Mouse (Mus musculus): Measurements from ENCODE around the gene Prss16. TPM values are rescaled to one million over a fixed set of nuclear protein-coding genes. Genes with fewer than 3 reads are reported as not detected.
A peak's percentile ranks its signal among the peaks of the same experiment; 100 is the strongest.

The Prss16 gene
- polyA plus RNA-seq, 1 experiment from 2014 or later = 135 TPM

DNA sequence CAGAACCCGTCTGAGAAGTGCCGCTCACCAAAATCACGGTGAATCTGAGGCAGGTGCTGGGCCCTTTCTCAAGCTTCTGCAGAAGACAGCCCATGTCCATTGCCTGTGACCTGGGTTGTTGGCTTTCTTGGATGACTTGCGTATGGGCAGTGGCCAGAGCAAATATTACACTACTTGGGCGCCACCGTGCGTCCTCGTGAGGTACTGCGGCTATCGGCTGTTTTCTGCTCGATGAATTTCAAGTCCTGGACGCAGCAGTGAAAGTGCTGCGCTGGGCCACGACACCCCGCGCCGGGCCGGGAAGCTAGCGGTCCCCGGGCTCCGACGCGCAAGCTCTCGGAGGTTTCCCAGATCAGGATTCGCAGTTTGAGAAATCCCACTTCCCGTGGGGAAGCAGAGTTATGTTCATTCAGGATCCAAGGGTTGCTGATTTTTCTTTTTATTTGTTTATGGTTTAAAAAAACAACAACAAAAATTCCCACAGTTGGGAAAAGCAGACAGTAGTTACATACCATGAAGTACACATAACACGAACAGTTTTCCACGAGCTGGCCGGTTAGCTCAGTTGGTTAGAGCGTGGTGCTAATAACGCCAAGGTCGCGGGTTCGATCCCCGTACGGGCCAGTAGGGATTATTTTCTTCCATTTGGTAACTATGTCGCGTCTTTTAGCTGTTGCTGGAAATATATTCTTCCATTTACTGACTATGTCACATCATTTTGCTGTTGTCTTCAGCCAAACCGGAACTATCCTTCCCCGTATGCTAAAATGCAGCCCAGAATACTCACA is 19.3 kb upstream of the Prss16 start:
- H3K4me1 ChIP-seq (ENCODE audit: control insufficient read depth, insufficient read depth, low read length) = no peaks in the 10 kb centered on the region; the same call in 1 of the 2 replicates

DNA sequence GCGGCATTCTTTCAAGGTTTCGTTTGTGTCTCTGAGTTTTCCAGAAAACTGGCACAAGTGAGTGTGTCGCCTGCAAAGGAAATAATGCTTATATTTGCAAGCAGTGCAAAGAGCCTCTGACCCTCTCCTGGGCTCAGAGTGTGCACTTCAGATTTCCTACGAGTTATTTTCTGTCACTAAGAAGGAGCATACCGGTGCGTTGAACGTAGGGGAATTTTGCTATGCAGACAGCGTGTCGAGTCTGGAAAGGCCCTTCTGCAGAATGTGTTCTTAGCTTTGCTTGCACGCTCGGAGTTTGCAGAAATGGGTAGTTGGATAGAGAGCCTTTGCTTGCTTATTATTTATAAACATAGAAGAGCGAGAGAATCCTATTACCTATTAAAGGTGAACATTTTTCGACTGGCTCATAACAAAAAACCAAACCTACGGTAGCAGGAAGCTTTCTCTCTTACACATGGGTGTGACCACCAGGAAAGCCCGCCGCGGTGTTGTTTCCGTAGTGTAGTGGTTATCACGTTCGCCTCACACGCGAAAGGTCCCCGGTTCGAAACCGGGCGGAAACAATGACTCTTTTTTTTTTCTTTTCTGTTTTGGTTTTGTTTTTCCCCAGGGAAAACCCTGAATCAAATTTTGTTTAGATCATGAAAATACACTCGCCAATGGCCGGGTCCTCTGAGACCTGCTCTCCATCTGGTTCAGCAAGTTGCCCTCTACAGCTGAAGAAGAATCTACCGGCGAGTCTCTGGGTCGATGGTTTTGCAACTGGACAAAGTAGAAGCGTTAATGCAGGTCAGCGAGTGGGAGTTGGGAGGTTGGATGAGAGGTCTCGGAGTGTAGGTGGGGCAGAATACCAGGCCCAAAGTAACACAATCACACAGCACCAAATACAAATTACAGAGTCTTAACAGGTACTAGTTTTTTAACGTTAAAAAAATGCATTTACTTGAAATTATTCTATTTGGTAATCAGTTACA is 16.8 kb upstream of the Prss16 start:
- Histone ChIP-seq H3K4me3 (ENCODE audit: low read length) (peak overlapping the region; percentile 70), H3K4me1 (ENCODE audit: control insufficient read depth, insufficient read depth, low read length) (no peaks in the 10 kb centered on the region; the same call in 1 of the 2 replicates), H3K36me3 (ENCODE audit: control insufficient read depth, insufficient read depth) (no peaks in the 10 kb centered on the region), H3K9ac (ENCODE audit: low read length) (peak overlapping the region; percentile 74), H3K27ac (ENCODE audit: low read length) (0 out of 2 replicates have a peak overlapping the region, but pooled peaks have one; percentile 9), H3K4me2 (ENCODE audit: low read depth, low read length) (peak overlapping the region; percentile 75), H3K9me3 (replicated peaks; ENCODE audit: control insufficient read depth, low read length) (no peaks in the 10 kb centered on the region), H3K27me3 (ENCODE audit: control insufficient read depth, insufficient read depth, low read length) (no peaks in the 10 kb centered on the region)
- no peak for ATAC-seq (replicated peaks; ENCODE audit: extremely low read depth, insufficient read depth, low FRiP score)
- 1% methylated on average over 35 of the region's 35 CpGs for WGBS

More for the DNA sequence above, 19.3 kb upstream of the Prss16 start:
- H3K9me3 ChIP-seq (replicated peaks; ENCODE audit: control insufficient read depth, low read length) = no peaks in the 10 kb centered on the region
- peak overlapping the region; percentile 80 for H3K4me2 ChIP-seq (ENCODE audit: low read depth, low read length)
- peak overlapping the region; percentile 81 for H3K9ac ChIP-seq (ENCODE audit: low read length)
- H3K4me3 ChIP-seq (ENCODE audit: low read length) = peak overlapping the region; percentile 74
- no peaks in the 10 kb centered on the region for H3K36me3 ChIP-seq (ENCODE audit: control insufficient read depth, insufficient read depth)
- H3K27me3 ChIP-seq (ENCODE audit: control insufficient read depth, insufficient read depth, low read length) = no peaks in the 10 kb centered on the region
- peak overlapping the region; percentile 91 for H3K27ac ChIP-seq (ENCODE audit: low read length)
- peak; percentile 78 for ATAC-seq (replicated peaks; ENCODE audit: extremely low read depth, insufficient read depth, low FRiP score)
- WGBS = 1% methylated on average over 40 of the region's 40 CpGs

DNA sequence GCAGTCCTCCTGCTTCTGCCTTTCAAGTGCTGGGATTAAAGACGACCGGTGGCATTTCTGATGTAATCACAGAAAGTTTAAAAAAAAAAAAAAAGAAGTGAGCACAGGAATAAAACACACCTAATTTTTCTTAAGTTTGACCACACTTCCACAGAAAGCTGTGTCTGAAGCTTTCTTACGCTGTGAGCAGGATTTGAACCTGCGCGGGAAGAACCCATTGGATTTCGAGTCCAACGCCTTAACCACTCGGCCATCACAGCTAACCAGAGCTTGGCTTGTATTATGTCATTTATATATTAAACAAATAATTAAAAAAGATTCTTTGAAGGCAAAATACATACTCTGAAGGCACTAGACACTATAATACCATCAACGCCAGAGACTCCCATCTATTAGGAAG is 12.7 kb upstream of the Prss16 start:
- ATAC-seq (replicated peaks; ENCODE audit: extremely low read depth, insufficient read depth, low FRiP score) = peak; percentile 71; the same call in 1 of the 2 replicates
- no peaks in the 10 kb centered on the region for H3K9me3 ChIP-seq (replicated peaks; ENCODE audit: control insufficient read depth, low read length)
- peak overlapping the region; percentile 71 for H3K9ac ChIP-seq (ENCODE audit: low read length)
- no peaks in the 10 kb centered on the region; the same call in 1 of the 2 replicates for H3K4me1 ChIP-seq (ENCODE audit: control insufficient read depth, insufficient read depth, low read length)
- H3K4me3 ChIP-seq (ENCODE audit: low read length) = peak overlapping the region; percentile 64
- WGBS = 1% methylated on average over 9 of the region's 9 CpGs
- peak overlapping the region; percentile 78 for H3K4me2 ChIP-seq (ENCODE audit: low read depth, low read length)
- H3K27me3 ChIP-seq (ENCODE audit: control insufficient read depth, insufficient read depth, low read length) = no peaks in the 10 kb centered on the region
- H3K27ac ChIP-seq (ENCODE audit: low read length) = peak overlapping the region; percentile 66; the same call in 1 of the 2 replicates
- no peaks in the 10 kb centered on the region for H3K36me3 ChIP-seq (ENCODE audit: control insufficient read depth, insufficient read depth)

DNA sequence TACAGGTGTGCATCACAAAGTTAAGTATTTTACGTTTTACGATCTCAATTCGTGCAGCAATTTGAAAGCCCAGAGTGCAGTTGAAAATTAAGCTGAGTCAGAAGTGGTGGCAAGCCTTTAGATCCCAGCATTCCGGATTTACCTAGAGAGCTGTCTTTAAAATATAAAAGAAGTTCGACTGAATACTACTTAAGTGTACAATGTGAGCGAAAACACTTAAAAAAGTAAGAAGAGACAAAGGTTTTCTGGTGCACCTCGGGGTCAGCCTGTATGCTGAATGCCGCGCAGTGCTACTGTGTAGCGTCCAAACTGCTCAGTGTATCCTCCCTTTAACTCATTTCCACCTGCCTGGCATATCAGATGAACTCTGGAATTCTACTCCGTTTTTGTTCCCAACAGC is 12.0 kb upstream of the Prss16 start:
- Histone ChIP-seq H3K9ac (ENCODE audit: low read length) (peak overlapping the region; percentile 71), H3K4me2 (ENCODE audit: low read depth, low read length) (peak overlapping the region; percentile 78), H3K27ac (ENCODE audit: low read length) (peak overlapping the region; percentile 66), H3K4me3 (ENCODE audit: low read length) (peak overlapping the region; percentile 64), H3K4me1 (ENCODE audit: control insufficient read depth, insufficient read depth, low read length) (no peaks in the 10 kb centered on the region; the same call in 1 of the 2 replicates), H3K27me3 (ENCODE audit: control insufficient read depth, insufficient read depth, low read length) (peaks cover 1% of the 10 kb centered on the region; the same call in 1 of the 2 replicates), H3K36me3 (ENCODE audit: control insufficient read depth, insufficient read depth) (no peaks in the 10 kb centered on the region), H3K9me3 (replicated peaks; ENCODE audit: control insufficient read depth, low read length) (no peaks in the 10 kb centered on the region)
- no peak for ATAC-seq (replicated peaks; ENCODE audit: extremely low read depth, insufficient read depth, low FRiP score)
- WGBS = 1% methylated on average over 11 of the region's 11 CpGs

DNA sequence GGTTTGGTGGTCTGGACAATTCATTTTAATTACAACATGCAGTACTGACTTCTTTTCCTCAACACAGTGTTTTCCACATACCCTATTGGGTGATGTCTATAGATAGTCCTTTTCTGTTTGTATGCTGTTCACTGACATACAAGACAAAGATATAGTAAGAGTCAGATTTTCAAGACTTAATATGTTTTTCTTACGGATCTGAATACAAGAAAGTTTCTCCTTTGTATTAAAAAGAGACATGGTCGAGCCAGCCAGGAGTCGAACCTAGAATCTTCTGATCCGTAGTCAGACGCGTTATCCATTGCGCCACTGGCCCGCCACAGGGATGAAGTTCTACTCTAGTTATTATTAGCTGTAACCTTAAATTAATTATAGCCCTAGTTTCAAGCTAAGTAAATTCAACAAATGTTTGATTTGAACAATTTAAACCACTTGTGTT is 11.4 kb upstream of the Prss16 start:
- Histone ChIP-seq H3K4me2 (ENCODE audit: low read depth, low read length) (peak overlapping the region; percentile 78), H3K9ac (ENCODE audit: low read length) (peak overlapping the region; percentile 71), H3K4me1 (ENCODE audit: control insufficient read depth, insufficient read depth, low read length) (no peaks in the 10 kb centered on the region), H3K27ac (ENCODE audit: low read length) (no peak overlapping the region; the same call in 1 of the 2 replicates), H3K4me3 (ENCODE audit: low read length) (peak overlapping the region; percentile 64), H3K27me3 (ENCODE audit: control insufficient read depth, insufficient read depth, low read length) (peaks cover 7% of the 10 kb centered on the region; the same call in 1 of the 2 replicates), H3K9me3 (replicated peaks; ENCODE audit: control insufficient read depth, low read length) (no peaks in the 10 kb centered on the region), H3K36me3 (ENCODE audit: control insufficient read depth, insufficient read depth) (no peaks in the 10 kb centered on the region)
- peak; percentile 63 for ATAC-seq (replicated peaks; ENCODE audit: extremely low read depth, insufficient read depth, low FRiP score)
- 1% methylated on average over 8 of the region's 8 CpGs for WGBS

DNA sequence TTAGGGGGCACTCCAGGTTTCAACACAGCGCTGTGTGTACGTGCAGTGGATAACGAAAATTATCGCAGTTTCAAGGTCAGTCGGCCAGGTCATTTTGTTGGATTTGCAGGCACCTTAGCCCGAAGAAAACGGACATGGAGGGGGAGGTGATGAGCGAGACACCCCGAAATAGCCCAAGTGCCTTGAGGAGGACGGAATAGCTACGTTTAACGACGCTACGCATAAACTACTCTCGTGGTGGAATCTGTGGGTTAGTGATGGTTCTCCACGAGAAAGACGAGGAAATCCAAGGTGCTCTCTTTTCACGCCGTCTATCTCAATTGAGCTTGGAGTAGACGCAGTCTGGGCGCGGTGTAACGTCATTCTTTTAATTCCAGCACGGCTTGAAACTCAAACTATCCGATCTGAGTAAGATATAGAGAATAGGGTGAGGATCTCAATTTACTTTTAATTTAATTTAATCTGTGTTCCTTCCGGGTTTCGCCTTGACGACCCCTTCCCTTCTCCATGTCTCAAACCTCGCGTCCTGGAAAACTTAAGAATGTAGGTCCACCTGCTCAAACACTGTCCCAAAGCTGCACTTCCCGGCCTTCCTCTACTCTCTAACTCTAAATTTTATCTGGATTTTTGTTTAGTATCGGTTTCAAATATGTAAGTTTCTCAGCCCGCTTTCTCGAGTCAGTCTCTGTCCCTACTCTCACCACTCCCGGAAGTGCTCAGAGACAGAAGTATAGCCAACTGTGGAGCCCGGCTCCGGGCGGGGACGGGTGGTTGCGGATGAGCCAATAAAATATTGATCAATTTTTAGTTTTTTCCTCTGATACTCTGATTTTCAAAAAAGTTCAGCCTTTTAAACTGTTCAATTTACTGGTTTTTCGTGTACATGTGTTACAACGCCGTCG is 10.6 kb upstream of the Prss16 start:
- H3K4me3 ChIP-seq (ENCODE audit: low read length) = peak overlapping the region; percentile 64

DNA sequence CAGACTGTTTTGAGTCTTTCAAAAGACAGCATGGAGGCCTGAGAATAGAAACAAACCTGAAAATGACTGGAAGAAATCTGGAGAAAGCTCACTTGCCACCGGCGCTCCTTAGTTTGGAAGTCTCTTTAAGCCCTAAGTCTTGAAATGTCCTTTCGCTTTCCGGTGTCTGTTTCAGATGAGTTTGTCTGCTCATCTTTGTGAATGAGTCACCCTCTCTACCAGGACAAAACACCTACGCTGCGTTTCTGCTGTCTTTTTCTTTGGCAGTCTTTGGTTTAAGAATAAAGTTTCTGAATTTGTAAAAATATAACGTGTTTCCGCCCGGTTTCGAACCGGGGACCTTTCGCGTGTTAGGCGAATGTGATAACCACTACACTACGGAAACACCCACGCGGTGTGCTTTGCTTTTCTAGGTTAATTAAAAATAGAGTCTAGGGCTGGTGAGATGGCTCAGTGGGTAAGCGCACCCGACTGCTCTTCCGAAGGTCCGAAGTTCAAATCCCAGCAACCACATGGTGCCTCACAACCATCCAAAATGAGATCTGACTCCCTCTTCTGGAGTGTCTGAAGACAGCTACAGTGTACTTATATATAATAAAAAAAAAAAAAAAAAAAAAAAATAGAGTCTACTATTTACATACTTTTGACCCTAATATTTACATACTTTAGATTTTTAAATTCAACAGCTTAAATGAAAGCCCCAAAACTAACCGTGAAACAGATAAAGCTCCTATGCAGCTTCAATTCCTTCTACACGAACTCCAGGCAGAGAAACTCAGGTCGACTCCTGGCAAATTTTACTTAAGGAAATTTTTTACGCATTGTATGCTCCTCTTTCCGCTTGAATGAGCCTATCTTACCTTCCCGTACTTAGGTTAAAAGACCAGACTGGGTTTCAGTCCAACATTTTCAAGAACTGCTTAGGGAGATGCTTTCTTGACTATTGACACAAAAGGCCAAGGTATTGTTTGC is 6.2 kb upstream of the Prss16 start:
- Histone ChIP-seq H3K27me3 (ENCODE audit: control insufficient read depth, insufficient read depth, low read length) (peaks cover 36% of the 10 kb centered on the region), H3K36me3 (ENCODE audit: control insufficient read depth, insufficient read depth) (no peaks in the 10 kb centered on the region), H3K4me1 (ENCODE audit: control insufficient read depth, insufficient read depth, low read length) (peaks cover 6% of the 10 kb centered on the region), H3K27ac (ENCODE audit: low read length) (no peak overlapping the region), H3K9ac (ENCODE audit: low read length) (no peak overlapping the region), H3K9me3 (replicated peaks; ENCODE audit: control insufficient read depth, low read length) (no peaks in the 10 kb centered on the region), H3K4me3 (ENCODE audit: low read length) (peak overlapping the region; percentile 25; the same call in 1 of the 2 replicates), H3K4me2 (ENCODE audit: low read depth, low read length) (peak overlapping the region; percentile 29; the same call in 1 of the 2 replicates)
- peak; percentile 84 for ATAC-seq (replicated peaks; ENCODE audit: extremely low read depth, insufficient read depth, low FRiP score)
- 16% methylated on average over 27 of the region's 27 CpGs for WGBS

More for the DNA sequence above, 10.6 kb upstream of the Prss16 start:
- Histone ChIP-seq H3K27me3 (ENCODE audit: control insufficient read depth, insufficient read depth, low read length) (peaks cover 11% of the 10 kb centered on the region), H3K9me3 (replicated peaks; ENCODE audit: control insufficient read depth, low read length) (no peaks in the 10 kb centered on the region), H3K27ac (ENCODE audit: low read length) (peak overlapping the region; percentile 15; the same call in 1 of the 2 replicates), H3K4me2 (ENCODE audit: low read depth, low read length) (peak overlapping the region; percentile 78), H3K4me1 (ENCODE audit: control insufficient read depth, insufficient read depth, low read length) (no peaks in the 10 kb centered on the region), H3K36me3 (ENCODE audit: control insufficient read depth, insufficient read depth) (no peaks in the 10 kb centered on the region), H3K9ac (ENCODE audit: low read length) (peak overlapping the region; percentile 70)
- WGBS = under 1% methylated on average over 44 of the region's 44 CpGs
- no peak for ATAC-seq (replicated peaks; ENCODE audit: extremely low read depth, insufficient read depth, low FRiP score)
